Mouse (Mus musculus): ENCODE results near the gene Mfsd6.

DNA sequence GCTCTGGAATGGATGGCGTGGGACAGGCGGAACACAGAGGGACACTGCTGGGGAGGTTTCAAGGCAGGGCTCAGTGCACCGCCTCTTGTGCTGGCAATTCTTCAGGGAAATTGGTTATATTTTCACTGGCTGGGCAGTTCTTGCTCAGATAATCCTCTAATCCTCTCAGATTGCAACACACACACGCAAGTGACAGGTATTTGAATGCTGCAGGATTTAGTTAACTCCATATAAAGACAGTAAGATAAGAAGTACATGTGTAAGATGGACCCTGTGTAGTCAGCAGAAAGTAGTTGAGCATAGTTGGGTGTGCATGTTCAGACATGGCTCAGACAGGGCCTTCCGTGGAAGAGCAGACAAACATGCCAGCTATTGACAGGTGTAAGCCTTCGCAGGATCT lies 93.0 kb downstream of the Mfsd6 start:
- TF ChIP-seq HCFC1 (IDR thresholded peaks at IDR 0.05; ENCODE audit: borderline replicate concordance, insufficient read depth, low read length) (no peak), MAFK (IDR thresholded peaks at IDR 0.05; ENCODE audit: insufficient read depth, low read depth, low read length) (no peak), ZC3H11A (IDR thresholded peaks at IDR 0.05; ENCODE audit: borderline replicate concordance, low read depth, low read length) (no peak), ZNF384 (IDR thresholded peaks at IDR 0.05; ENCODE audit: low read depth, low read length) (no peak)

All from ES-E14 (cell line).